Mouse (Mus musculus): Measurements from ENCODE around the gene Arhgap5. TPM values are rescaled to one million over a fixed set of nuclear protein-coding genes. Genes with fewer than 3 reads are reported as not detected.
"Not testable (repeated sequence)": the region's sequence is repeated elsewhere in the genome, so short reads cannot be mapped to it uniquely, and the experiment has no call there.

The Arhgap5 gene
- polyA plus RNA-seq, 1 experiment: 15.6 TPM

DNA sequence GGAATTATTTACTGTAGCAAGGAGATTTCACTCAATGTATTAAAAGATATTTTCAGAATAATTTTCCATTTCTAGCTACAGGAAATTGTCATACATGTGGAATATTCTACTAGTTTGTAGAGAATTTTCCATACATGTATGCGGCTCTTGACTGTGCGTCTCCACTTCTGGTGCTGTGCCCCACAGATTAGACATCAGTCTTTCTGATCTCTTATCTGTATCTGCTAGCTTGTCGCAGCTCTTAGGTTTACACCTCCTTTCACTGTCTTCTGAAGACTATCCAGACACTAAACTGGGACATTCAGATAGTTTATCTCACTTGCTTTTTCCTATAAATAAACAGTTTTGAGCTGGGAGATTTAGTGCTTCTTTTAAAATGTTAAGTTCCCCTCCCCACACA, 40.8 kb downstream of the Arhgap5 start:
- Histone ChIP-seq H3K36me3 (ENCODE audit: control insufficient read depth, insufficient read depth, low read length) (no peaks in the 10 kb centered on the region), H3K27me3 (ENCODE audit: control insufficient read depth, insufficient read depth, low read length) (no peaks in the 10 kb centered on the region), H3K4me1 (ENCODE audit: control insufficient read depth, insufficient read depth, low read length) (no peaks in the 10 kb centered on the region), H3K27ac (ENCODE audit: control insufficient read depth, insufficient read depth, low read depth, low read length) (no peak overlapping the region), H3K4me3 (ENCODE audit: control insufficient read depth, low read depth, low read length) (no peak overlapping the region)
- TF ChIP-seq CTCF (IDR thresholded peaks at IDR 0.05; ENCODE audit: control insufficient read depth, insufficient read depth, insufficient replicate concordance, low read depth, low read length) (no peak), POLR2A (IDR thresholded peaks at IDR 0.05; ENCODE audit: control insufficient read depth, low read depth, low read length) (no peak)

DNA sequence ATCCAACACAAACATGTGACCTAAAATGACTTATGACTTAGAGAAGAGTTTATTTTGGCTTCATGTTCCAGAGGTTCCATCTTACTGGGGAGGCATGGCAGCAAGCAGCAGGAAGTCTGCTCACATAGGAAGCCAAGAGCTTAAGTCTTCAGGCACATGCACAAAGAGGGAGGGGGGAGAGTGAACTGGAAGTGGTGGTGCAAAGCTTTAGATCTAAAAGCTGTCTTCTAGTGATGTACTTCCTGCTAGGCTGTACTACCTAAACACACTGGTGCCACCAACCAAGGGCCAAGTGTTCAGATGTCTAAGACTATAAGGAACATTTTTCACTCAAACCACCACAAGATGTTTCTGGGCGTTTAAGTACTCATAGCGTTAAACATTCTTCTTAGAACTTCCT, 48.3 kb downstream of the Arhgap5 start:
- TF ChIP-seq POLR2A (IDR thresholded peaks at IDR 0.05; ENCODE audit: control insufficient read depth, low read depth, low read length) (no peak), CTCF (IDR thresholded peaks at IDR 0.05; ENCODE audit: control insufficient read depth, insufficient read depth, insufficient replicate concordance, low read depth, low read length) (no peak)
- no peaks in the 10 kb centered on the region for H3K36me3 ChIP-seq (ENCODE audit: control insufficient read depth, insufficient read depth, low read length)
- H3K27ac ChIP-seq (ENCODE audit: control insufficient read depth, insufficient read depth, low read depth, low read length): no peak overlapping the region

GRCm38 (mm10) chr12:52555188-52555876, 51.6 kb downstream of the Arhgap5 start:
- Histone ChIP-seq H3K27me3 (ENCODE audit: control insufficient read depth, insufficient read depth, low read length) (no peaks in the 10 kb centered on the region), H3K36me3 (ENCODE audit: control insufficient read depth, insufficient read depth, low read length) (no peaks in the 10 kb centered on the region), H3K4me3 (ENCODE audit: control insufficient read depth, low read depth, low read length) (no peak overlapping the region), H3K4me1 (ENCODE audit: control insufficient read depth, insufficient read depth, low read length) (no peaks in the 10 kb centered on the region), H3K27ac (ENCODE audit: control insufficient read depth, insufficient read depth, low read depth, low read length) (no peak overlapping the region)
- no peak for TF ChIP-seq CTCF (IDR thresholded peaks at IDR 0.05; ENCODE audit: control insufficient read depth, insufficient read depth, insufficient replicate concordance, low read depth, low read length)
- TF ChIP-seq POLR2A (IDR thresholded peaks at IDR 0.05; ENCODE audit: control insufficient read depth, low read depth, low read length): no peak

More for the DNA sequence above, 48.3 kb downstream of the Arhgap5 start:
- H3K4me1 ChIP-seq (ENCODE audit: control insufficient read depth, insufficient read depth, low read length): no peaks in the 10 kb centered on the region
- H3K4me3 ChIP-seq (ENCODE audit: control insufficient read depth, low read depth, low read length): no peak overlapping the region
- no peaks in the 10 kb centered on the region for H3K27me3 ChIP-seq (ENCODE audit: control insufficient read depth, insufficient read depth, low read length)

- no peak overlapping the region for H3K4me3 ChIP-seq (ENCODE audit: control insufficient read depth, low read depth, low read length)
- no peaks in the 10 kb centered on the region for H3K4me1 ChIP-seq (ENCODE audit: control insufficient read depth, insufficient read depth, low read length)
- no peaks in the 10 kb centered on the region for H3K36me3 ChIP-seq (ENCODE audit: control insufficient read depth, insufficient read depth, low read length)
- no peak overlapping the region for H3K27ac ChIP-seq (ENCODE audit: control insufficient read depth, insufficient read depth, low read depth, low read length)
- TF ChIP-seq POLR2A (IDR thresholded peaks at IDR 0.05; ENCODE audit: control insufficient read depth, low read depth, low read length) (no peak), CTCF (IDR thresholded peaks at IDR 0.05; ENCODE audit: control insufficient read depth, insufficient read depth, insufficient replicate concordance, low read depth, low read length) (no peak)
- H3K27me3 ChIP-seq (ENCODE audit: control insufficient read depth, insufficient read depth, low read length): no peaks in the 10 kb centered on the region
These were observed 61.9 kb downstream of the Arhgap5 start for GRCm38 (mm10) chr12:52565654-52566053.

- TF ChIP-seq CTCF (IDR thresholded peaks at IDR 0.05; ENCODE audit: control insufficient read depth, insufficient read depth, insufficient replicate concordance, low read depth, low read length) (no peak), POLR2A (IDR thresholded peaks at IDR 0.05; ENCODE audit: control insufficient read depth, low read depth, low read length) (no peak)
- Histone ChIP-seq H3K27ac (ENCODE audit: control insufficient read depth, insufficient read depth, low read depth, low read length) (no peak overlapping the region), H3K4me1 (ENCODE audit: control insufficient read depth, insufficient read depth, low read length) (no peaks in the 10 kb centered on the region), H3K27me3 (ENCODE audit: control insufficient read depth, insufficient read depth, low read length) (no peaks in the 10 kb centered on the region), H3K36me3 (ENCODE audit: control insufficient read depth, insufficient read depth, low read length) (no peaks in the 10 kb centered on the region), H3K4me3 (ENCODE audit: control insufficient read depth, low read depth, low read length) (no peak overlapping the region)
These were observed 69.6 kb downstream of the Arhgap5 start for GRCm38 (mm10) chr12:52573371-52573770.

DNA sequence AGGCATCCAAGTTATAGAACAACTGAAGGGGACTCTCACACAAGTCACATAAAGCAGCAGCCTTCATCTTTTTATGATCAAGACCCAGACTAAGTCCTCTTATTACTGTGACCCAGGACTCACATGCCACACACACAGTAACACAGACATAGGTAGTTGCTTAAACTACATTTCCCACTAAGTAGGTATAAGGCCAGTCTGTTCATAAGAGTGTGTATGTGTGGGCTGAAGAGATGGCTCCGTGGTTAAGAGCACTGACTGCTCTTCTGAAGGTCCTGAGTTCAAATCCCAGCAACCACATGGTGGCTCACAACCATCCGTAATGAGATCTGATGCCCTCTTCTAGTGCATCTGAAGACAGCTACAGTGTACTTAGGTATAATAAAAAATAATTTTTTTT, 82.7 kb downstream of the Arhgap5 start:
- H3K4me3 ChIP-seq (ENCODE audit: control insufficient read depth, low read depth, low read length); H3K27ac ChIP-seq (ENCODE audit: control insufficient read depth, insufficient read depth, low read depth, low read length); H3K36me3 ChIP-seq (ENCODE audit: control insufficient read depth, insufficient read depth, low read length); H3K4me1 ChIP-seq (ENCODE audit: control insufficient read depth, insufficient read depth, low read length); H3K27me3 ChIP-seq (ENCODE audit: control insufficient read depth, insufficient read depth, low read length): not testable (repeated sequence)

- Histone ChIP-seq H3K27ac (ENCODE audit: control insufficient read depth, insufficient read depth, low read depth, low read length) (no peak overlapping the region), H3K4me3 (ENCODE audit: control insufficient read depth, low read depth, low read length) (no peak overlapping the region)
These were observed 83.8 kb downstream of the Arhgap5 start for GRCm38 (mm10) chr12:52587473-52588010.

More at GRCm38 (mm10) chr12:52587473-52588010, 83.8 kb downstream of the Arhgap5 start:
- Histone ChIP-seq H3K36me3 (ENCODE audit: control insufficient read depth, insufficient read depth, low read length) (no peaks in the 10 kb centered on the region), H3K4me1 (ENCODE audit: control insufficient read depth, insufficient read depth, low read length) (no peaks in the 10 kb centered on the region; the same call in 1 of the 2 replicates), H3K27me3 (ENCODE audit: control insufficient read depth, insufficient read depth, low read length) (no peaks in the 10 kb centered on the region)
- TF ChIP-seq POLR2A (IDR thresholded peaks at IDR 0.05; ENCODE audit: control insufficient read depth, low read depth, low read length): no peak
- no peak for TF ChIP-seq CTCF (IDR thresholded peaks at IDR 0.05; ENCODE audit: control insufficient read depth, insufficient read depth, insufficient replicate concordance, low read depth, low read length)

Measured in testis, adult 2 months (tissue).